Mouse (Mus musculus) MEL (cell line): ENCODE results near the gene Vmn1r6.

Experiments
- CHD1 ChIP-seq: IDR thresholded peaks from 2 replicates; pipeline ENCODE4 v1.6.1; 2012; ENCODE audit warnings: low read depth, mild to moderate bottlenecking, inconsistent platforms, low read length, improper control_type of control experiment
- CTCF ChIP-seq, 3 experiments: IDR thresholded peaks in 2 of 3; conservative IDR thresholded peaks in 1 of 3; 2 replicates each; pipeline ENCODE4 v1.5.1; 2011 to 2012; ENCODE audit warnings: low read length in 3 of 3, low read depth in 2 of 3, mild to moderate bottlenecking in 2 of 3, improper control_type of control experiment in 1 of 3, inconsistent platforms in 1 of 3, mixed read lengths in 1 of 3, moderate library complexity in 1 of 3; ENCODE audit not compliant: control insufficient read depth in 1 of 3, insufficient read depth in 1 of 3, poor library complexity in 1 of 3, severe bottlenecking in 1 of 3
- E2F4 ChIP-seq: IDR thresholded peaks from 2 replicates; pipeline ENCODE4 v1.6.1; 2011; ENCODE audit warnings: low read depth, low read length, improper control_type of control experiment, borderline replicate concordance
- GABPA ChIP-seq: IDR thresholded peaks from 2 replicates; pipeline ENCODE4 v1.6.1; 2012; ENCODE audit warnings: low read depth, mild to moderate bottlenecking, inconsistent platforms, low read length, improper control_type of control experiment, moderate library complexity
- HCFC1 ChIP-seq: IDR thresholded peaks from 2 replicates; pipeline ENCODE4 v1.6.1; 2012; ENCODE audit warnings: low read depth, mild to moderate bottlenecking, inconsistent platforms, low read length, improper control_type of control experiment, moderate library complexity
- POLR2A ChIP-seq, 2 experiments: IDR thresholded peaks; 2 replicates each; pipeline ENCODE4 v1.6.1; 2011 to 2012; ENCODE audit warnings: low read length in 2 of 2, mild to moderate bottlenecking in 2 of 2, control low read depth in 1 of 2, improper control_type of control experiment in 1 of 2, low read depth in 1 of 2, moderate library complexity in 1 of 2; ENCODE audit not compliant: control insufficient read depth in 1 of 2, insufficient read depth in 1 of 2, poor library complexity in 1 of 2
- POLR2AphosphoS2 ChIP-seq: IDR thresholded peaks from 2 replicates; pipeline ENCODE4 v1.6.1; 2011; ENCODE audit warnings: low read length, improper control_type of control experiment
- POLR2AphosphoS5 ChIP-seq: IDR thresholded peaks from 2 replicates; pipeline ENCODE4 v1.6.1; 2012; ENCODE audit warnings: low read depth, borderline replicate concordance, mild to moderate bottlenecking, inconsistent platforms, low read length, moderate library complexity, mixed read lengths
- RAD21 ChIP-seq: IDR thresholded peaks from 2 replicates; pipeline ENCODE4 v1.6.1; 2011; ENCODE audit warnings: mild to moderate bottlenecking, low read depth, low read length, improper control_type of control experiment
- RCOR1 ChIP-seq: IDR thresholded peaks from 2 replicates; pipeline ENCODE4 v1.6.1; 2012; ENCODE audit warnings: low read depth, mild to moderate bottlenecking, inconsistent platforms, low read length, improper control_type of control experiment
- SMC3 ChIP-seq: IDR thresholded peaks from 2 replicates; pipeline ENCODE4 v1.6.1; 2011; ENCODE audit warnings: low read depth, low read length, improper control_type of control experiment
- USF2 ChIP-seq, 2 experiments: IDR thresholded peaks; 2 replicates each; pipeline ENCODE4 v1.6.1; 2011 to 2012; ENCODE audit warnings: improper control_type of control experiment in 2 of 2, low read length in 2 of 2, borderline replicate concordance in 1 of 2, inconsistent platforms in 1 of 2, low read depth in 1 of 2, mild to moderate bottlenecking in 1 of 2; ENCODE audit not compliant: insufficient read depth in 1 of 2
- ZC3H11A ChIP-seq: IDR thresholded peaks from 2 replicates; pipeline ENCODE4 v1.6.1; 2012; ENCODE audit warnings: low read depth, mild to moderate bottlenecking, inconsistent platforms, low read length, improper control_type of control experiment

- TF ChIP-seq HCFC1 (no peak), GABPA (no peak), USF2 (IDR thresholded peaks at IDR 0.05; ENCODE audit: borderline replicate concordance in 1 of 2, insufficient read depth in 1 of 2, low read depth in 1 of 2, low read length in 2 of 2) (no peak), POLR2A (IDR thresholded peaks at IDR 0.05; ENCODE audit: control insufficient read depth in 1 of 2, insufficient read depth in 1 of 2, low read depth in 1 of 2, low read length in 2 of 2, poor library complexity in 1 of 2) (no peak), ZC3H11A (no peak), CTCF (IDR thresholded peaks at IDR 0.05 in 2 of 3, conservative IDR thresholded peaks at IDR 0.05 in 1 of 3; ENCODE audit: control insufficient read depth in 1 of 3, insufficient read depth in 1 of 3, low read depth in 2 of 3, low read length in 3 of 3, poor library complexity in 1 of 3, severe bottlenecking in 1 of 3) (no peak), POLR2AphosphoS5 (no peak), E2F4 (no peak), CHD1 (no peak), RCOR1 (no peak), SMC3 (no peak), RAD21 (no peak), POLR2AphosphoS2 (no peak)
Observed at GRCm38 (mm10) chr6:56996943-56997342, at the start of gene Vmn1r6.
